Mouse (Mus musculus): ENCODE measurements around the gene Tctex1d1. TPM values are rescaled to one million over a fixed set of nuclear protein-coding genes. Genes with fewer than 3 reads are reported as not detected.

Gene Tctex1d1
- 0.76 and 1.5 TPM in 2 replicates for polyA plus RNA-seq (2014; fragmentation: Nextera tagmentation; extraction: Ambion mirVana)

DNA sequence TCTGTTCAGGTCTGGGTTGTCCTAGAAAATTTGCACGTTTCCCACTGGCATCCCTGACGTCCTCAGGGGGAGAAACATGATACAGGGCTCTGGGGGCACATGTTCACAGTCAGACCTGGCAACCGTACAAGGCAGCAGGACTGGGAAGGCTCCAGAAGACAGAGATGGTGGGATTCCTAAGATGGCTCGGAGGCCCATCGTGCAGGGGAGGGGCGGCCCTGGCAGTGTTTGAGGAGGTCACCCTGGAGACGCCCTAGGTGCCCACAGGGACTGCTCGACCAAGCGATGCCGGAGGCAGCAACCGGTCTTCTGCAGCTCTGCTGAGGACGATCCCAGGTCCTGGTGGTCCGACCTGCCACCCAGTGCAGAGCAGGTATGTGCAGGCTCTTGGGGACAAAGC is at the start of gene Tctex1d1:
TSS of gene Tctex1d1 (plus strand) at position 167 of the 400 bp plus-strand sequence.
- peaks cover 6% of the 10 kb centered on the region; the same call in 1 of the 2 replicates for H3K4me1 ChIP-seq (ENCODE audit: control insufficient read depth, insufficient read depth, low read length)
- 0 out of 2 replicates have a peak within 1 kb of the TSS, but pooled peaks have one; percentile 13 for H3K9ac ChIP-seq (ENCODE audit: low read length)
- 3% methylated on average over 13 of the region's 13 CpGs for WGBS
- peak within 1 kb of the TSS; percentile 44 for H3K4me2 ChIP-seq (ENCODE audit: low read length)
- H3K27me3 ChIP-seq (replicated peaks; ENCODE audit: control insufficient read depth, insufficient read depth, low read length) = peaks cover 23% of the 10 kb centered on the region; the same call in 1 of the 2 replicates
- 0 out of 2 replicates have a peak, but pooled peaks have one; percentile 37 for ATAC-seq
- H3K27ac ChIP-seq (ENCODE audit: low read depth, low read length) = no peak within 1 kb of the TSS
- H3K36me3 ChIP-seq (ENCODE audit: control insufficient read depth, insufficient read depth, low read length) = no peaks in the 10 kb centered on the region
- peak within 1 kb of the TSS; percentile 21 for H3K4me3 ChIP-seq (ENCODE audit: low read depth, low read length)
- peak; percentile 45 for DNase-seq (ENCODE audit: low spot score)
- H3K9me3 ChIP-seq (replicated peaks; ENCODE audit: control insufficient read depth, low read length) = no peaks in the 10 kb centered on the region

DNA sequence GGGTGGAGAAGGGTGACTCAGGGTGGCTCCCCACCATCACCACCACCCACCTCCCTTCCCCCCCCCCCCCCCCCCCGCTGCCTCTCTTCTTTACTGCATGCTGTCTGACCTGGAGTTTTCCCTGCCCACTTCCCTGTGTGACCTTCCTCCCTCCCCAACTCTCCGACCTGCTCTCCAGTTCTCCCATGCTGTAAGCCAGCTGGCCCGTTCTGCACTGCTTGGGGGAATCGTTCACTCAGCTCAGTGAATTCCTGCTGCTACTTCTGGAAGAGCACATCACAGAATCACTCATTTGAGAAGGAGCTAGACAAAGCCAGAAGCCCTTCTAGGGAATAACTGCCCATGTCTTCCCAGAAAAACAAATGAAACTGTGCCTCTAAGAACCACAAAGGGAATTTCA is 48.9 kb upstream of the Tctex1d1 start:
- Histone ChIP-seq H3K4me2 (ENCODE audit: low read length) (no peak overlapping the region), H3K9me3 (replicated peaks; ENCODE audit: control insufficient read depth, low read length) (no peaks in the 10 kb centered on the region), H3K9ac (ENCODE audit: low read length) (no peak overlapping the region), H3K4me3 (ENCODE audit: low read depth, low read length) (no peak overlapping the region), H3K36me3 (ENCODE audit: control insufficient read depth, insufficient read depth, low read length) (peaks cover 16% of the 10 kb centered on the region; the same call in 1 of the 2 replicates), H3K27ac (ENCODE audit: low read depth, low read length) (no peak overlapping the region), H3K4me1 (ENCODE audit: control insufficient read depth, insufficient read depth, low read length) (no peaks in the 10 kb centered on the region), H3K27me3 (replicated peaks; ENCODE audit: control insufficient read depth, insufficient read depth, low read length) (no peaks in the 10 kb centered on the region)
- WGBS = 46% methylated on average over 3 of the region's 4 CpGs
- no peak for DNase-seq (ENCODE audit: low spot score)
- no peak for ATAC-seq

GRCm38 (mm10) chr4:102930679-102931078 is 47.7 kb upstream of the Tctex1d1 start:
- Histone ChIP-seq H3K36me3 (ENCODE audit: control insufficient read depth, insufficient read depth, low read length) (peaks cover 16% of the 10 kb centered on the region; the same call in 1 of the 2 replicates), H3K4me3 (ENCODE audit: low read depth, low read length) (no peak overlapping the region), H3K27ac (ENCODE audit: low read depth, low read length) (no peak overlapping the region), H3K9me3 (replicated peaks; ENCODE audit: control insufficient read depth, low read length) (no peaks in the 10 kb centered on the region), H3K27me3 (replicated peaks; ENCODE audit: control insufficient read depth, insufficient read depth, low read length) (no peaks in the 10 kb centered on the region), H3K4me2 (ENCODE audit: low read length) (no peak overlapping the region), H3K4me1 (ENCODE audit: control insufficient read depth, insufficient read depth, low read length) (no peaks in the 10 kb centered on the region), H3K9ac (ENCODE audit: low read length) (no peak overlapping the region)
- DNase-seq (ENCODE audit: low spot score) (no peak), ATAC-seq (no peak)
- WGBS = 88% methylated on average over 7 of the region's 7 CpGs

DNA sequence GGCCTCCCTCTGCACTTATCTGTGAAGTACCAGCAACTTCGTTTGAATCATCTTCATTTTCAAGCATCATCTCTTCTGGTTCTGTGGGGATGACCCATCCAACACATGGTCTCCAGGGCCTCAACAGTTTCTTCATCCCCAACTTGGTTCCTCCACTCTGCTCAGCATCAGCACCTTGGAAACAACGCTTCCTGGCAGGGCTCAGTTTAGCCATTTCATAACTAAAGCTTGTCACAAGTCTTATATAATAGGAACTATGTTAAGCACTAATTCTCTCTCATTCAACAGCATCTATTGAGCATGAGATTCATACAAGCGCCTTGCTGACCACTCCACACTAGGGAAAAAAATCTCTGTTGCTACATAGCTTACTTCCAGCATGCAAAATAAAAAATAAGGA is 38.1 kb upstream of the Tctex1d1 start:
- H3K27ac ChIP-seq (ENCODE audit: low read depth, low read length) = no peak overlapping the region
- no peaks in the 10 kb centered on the region for H3K4me1 ChIP-seq (ENCODE audit: control insufficient read depth, insufficient read depth, low read length)
- no peak for ATAC-seq
- no peak overlapping the region for H3K4me3 ChIP-seq (ENCODE audit: low read depth, low read length)
- no peak overlapping the region for H3K9ac ChIP-seq (ENCODE audit: low read length)
- no peak overlapping the region for H3K4me2 ChIP-seq (ENCODE audit: low read length)
- H3K9me3 ChIP-seq (replicated peaks; ENCODE audit: control insufficient read depth, low read length) = no peaks in the 10 kb centered on the region
- no peak for DNase-seq (ENCODE audit: low spot score)
- no peaks in the 10 kb centered on the region for H3K27me3 ChIP-seq (replicated peaks; ENCODE audit: control insufficient read depth, insufficient read depth, low read length)
- no peaks in the 10 kb centered on the region for H3K36me3 ChIP-seq (ENCODE audit: control insufficient read depth, insufficient read depth, low read length)
- WGBS = 75% methylated on average over 3 of the region's 3 CpGs

GRCm38 (mm10) chr4:102940738-102941137 is 37.7 kb upstream of the Tctex1d1 start:
- no peak for DNase-seq (ENCODE audit: low spot score)

GRCm38 (mm10) chr4:102944325-102944724 is 34.1 kb upstream of the Tctex1d1 start:
- no peak overlapping the region for H3K4me3 ChIP-seq (ENCODE audit: low read depth, low read length)
- ATAC-seq (no peak), DNase-seq (ENCODE audit: low spot score) (no peak)
- no peaks in the 10 kb centered on the region for H3K36me3 ChIP-seq (ENCODE audit: control insufficient read depth, insufficient read depth, low read length)
- WGBS = 85% methylated on average over 6 of the region's 6 CpGs
- H3K27me3 ChIP-seq (replicated peaks; ENCODE audit: control insufficient read depth, insufficient read depth, low read length) = no peaks in the 10 kb centered on the region
- no peaks in the 10 kb centered on the region for H3K4me1 ChIP-seq (ENCODE audit: control insufficient read depth, insufficient read depth, low read length)
- no peak overlapping the region for H3K9ac ChIP-seq (ENCODE audit: low read length)
- H3K4me2 ChIP-seq (ENCODE audit: low read length) = no peak overlapping the region
- no peak overlapping the region for H3K27ac ChIP-seq (ENCODE audit: low read depth, low read length)
- H3K9me3 ChIP-seq (replicated peaks; ENCODE audit: control insufficient read depth, low read length) = no peaks in the 10 kb centered on the region

More at GRCm38 (mm10) chr4:102940738-102941137, 37.7 kb upstream of the Tctex1d1 start:
- no peak overlapping the region for H3K27ac ChIP-seq (ENCODE audit: low read depth, low read length)
- no peak overlapping the region for H3K4me2 ChIP-seq (ENCODE audit: low read length)
- WGBS = 91% methylated on average over 4 of the region's 4 CpGs
- no peaks in the 10 kb centered on the region for H3K4me1 ChIP-seq (ENCODE audit: control insufficient read depth, insufficient read depth, low read length)
- H3K36me3 ChIP-seq (ENCODE audit: control insufficient read depth, insufficient read depth, low read length) = no peaks in the 10 kb centered on the region
- ATAC-seq = no peak
- no peaks in the 10 kb centered on the region for H3K9me3 ChIP-seq (replicated peaks; ENCODE audit: control insufficient read depth, low read length)
- H3K9ac ChIP-seq (ENCODE audit: low read length) = no peak overlapping the region
- no peak overlapping the region for H3K4me3 ChIP-seq (ENCODE audit: low read depth, low read length)
- H3K27me3 ChIP-seq (replicated peaks; ENCODE audit: control insufficient read depth, insufficient read depth, low read length) = no peaks in the 10 kb centered on the region

DNA sequence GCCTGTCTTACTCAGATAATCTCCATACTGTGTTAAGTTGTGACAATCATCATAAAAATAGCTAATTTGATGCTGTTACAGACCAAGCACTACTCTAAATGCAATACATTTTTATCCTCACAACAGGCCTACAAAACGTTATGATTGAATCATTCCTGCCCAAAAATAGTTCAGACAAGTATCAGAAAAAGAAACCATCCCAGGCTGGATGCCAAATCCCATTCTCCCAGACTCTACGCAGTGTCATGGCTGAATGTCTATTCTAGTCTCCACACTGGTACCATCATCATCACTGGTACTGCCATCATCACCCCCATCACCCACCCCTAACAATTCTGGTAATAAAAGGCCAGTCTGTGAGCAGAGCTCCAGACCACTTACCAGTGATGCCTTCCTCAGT is 25.9 kb upstream of the Tctex1d1 start:
- no peak overlapping the region for H3K4me3 ChIP-seq (ENCODE audit: low read depth, low read length)

GRCm38 (mm10) chr4:102955294-102955956 is 23.0 kb upstream of the Tctex1d1 start:
- Histone ChIP-seq H3K36me3 (ENCODE audit: control insufficient read depth, insufficient read depth, low read length) (no peaks in the 10 kb centered on the region), H3K27ac (ENCODE audit: low read depth, low read length) (no peak overlapping the region), H3K9me3 (replicated peaks; ENCODE audit: control insufficient read depth, low read length) (no peaks in the 10 kb centered on the region), H3K4me1 (ENCODE audit: control insufficient read depth, insufficient read depth, low read length) (no peaks in the 10 kb centered on the region), H3K9ac (ENCODE audit: low read length) (no peak overlapping the region), H3K27me3 (replicated peaks; ENCODE audit: control insufficient read depth, insufficient read depth, low read length) (no peaks in the 10 kb centered on the region), H3K4me3 (ENCODE audit: low read depth, low read length) (no peak overlapping the region), H3K4me2 (ENCODE audit: low read length) (no peak overlapping the region)
- 75% methylated on average over 17 of the region's 17 CpGs for WGBS
- ATAC-seq = no peak
- DNase-seq (ENCODE audit: low spot score) = no peak

More for the DNA sequence above, 25.9 kb upstream of the Tctex1d1 start:
- Histone ChIP-seq H3K9me3 (replicated peaks; ENCODE audit: control insufficient read depth, low read length) (no peaks in the 10 kb centered on the region), H3K4me2 (ENCODE audit: low read length) (no peak overlapping the region), H3K27ac (ENCODE audit: low read depth, low read length) (no peak overlapping the region), H3K9ac (ENCODE audit: low read length) (no peak overlapping the region), H3K4me1 (ENCODE audit: control insufficient read depth, insufficient read depth, low read length) (no peaks in the 10 kb centered on the region), H3K27me3 (replicated peaks; ENCODE audit: control insufficient read depth, insufficient read depth, low read length) (no peaks in the 10 kb centered on the region), H3K36me3 (ENCODE audit: control insufficient read depth, insufficient read depth, low read length) (no peaks in the 10 kb centered on the region)
- WGBS = 78% methylated on average over 2 of the region's 2 CpGs
- DNase-seq (ENCODE audit: low spot score) = no peak
- no peak for ATAC-seq

- H3K27ac ChIP-seq (ENCODE audit: low read depth, low read length) = no peak overlapping the region
- no peak for ATAC-seq
- 81% methylated on average over 5 of the region's 5 CpGs for WGBS
These were observed 19.0 kb upstream of the Tctex1d1 start for GRCm38 (mm10) chr4:102959409-102959808.

More at GRCm38 (mm10) chr4:102959409-102959808, 19.0 kb upstream of the Tctex1d1 start:
- Histone ChIP-seq H3K36me3 (ENCODE audit: control insufficient read depth, insufficient read depth, low read length) (no peaks in the 10 kb centered on the region), H3K9ac (ENCODE audit: low read length) (no peak overlapping the region), H3K4me1 (ENCODE audit: control insufficient read depth, insufficient read depth, low read length) (no peaks in the 10 kb centered on the region), H3K4me3 (ENCODE audit: low read depth, low read length) (no peak overlapping the region), H3K9me3 (replicated peaks; ENCODE audit: control insufficient read depth, low read length) (no peaks in the 10 kb centered on the region), H3K27me3 (replicated peaks; ENCODE audit: control insufficient read depth, insufficient read depth, low read length) (no peaks in the 10 kb centered on the region), H3K4me2 (ENCODE audit: low read length) (no peak overlapping the region)
- DNase-seq (ENCODE audit: low spot score) = no peak
